Mouse (Mus musculus): ENCODE results near the gene Btn1a1.

DNA sequence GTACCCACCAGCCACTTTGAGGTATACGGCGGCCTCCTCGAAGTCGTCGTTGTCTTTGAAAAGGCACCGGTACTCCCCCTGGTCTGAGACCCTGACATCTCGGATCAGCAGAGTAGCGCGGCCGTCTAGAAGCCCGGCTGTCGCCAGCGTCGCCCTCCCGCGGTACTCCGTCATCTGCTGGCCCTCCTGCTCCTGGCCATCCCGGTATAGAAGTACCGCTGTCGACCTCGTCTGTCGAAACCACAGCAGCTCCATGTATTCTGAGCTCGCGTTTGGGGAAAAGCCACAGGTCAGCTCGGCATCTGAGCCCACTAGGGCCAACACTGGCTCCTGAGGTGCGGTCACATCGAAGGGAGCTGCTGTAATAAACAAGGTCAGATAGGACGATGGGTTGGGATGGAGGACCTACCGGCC, 1.5 kb downstream of the Btn1a1 start:
- TF ChIP-seq CTCF (IDR thresholded peaks at IDR 0.05; ENCODE audit: low read depth) = no peak
- TF ChIP-seq EP300 (IDR thresholded peaks at IDR 0.05; ENCODE audit: low read depth) = no peak
